Mouse (Mus musculus) kidney, adult 2 months (tissue): ENCODE measurements around the gene Tsacc. TPM values are rescaled to one million over a fixed set of nuclear protein-coding genes. Genes with fewer than 3 reads are reported as not detected.
A peak's percentile ranks its signal among the peaks of the same experiment; 100 is the strongest.
"Not testable (repeated sequence)": the region's sequence is repeated elsewhere in the genome, so short reads cannot be mapped to it uniquely, and the experiment has no call there.

Source experiments
- DNase-seq: peaks from one replicate; pipeline ENCODE4 v3.0.0; 2021
- H3K27ac ChIP-seq: fragments of 200-500 bp; 2 replicates; pipeline ENCODE4 v1.5.1; 2012; ENCODE audit warnings: low read depth, low read length, control low read depth, inconsistent platforms; ENCODE audit not compliant: insufficient read depth
- H3K27me3 ChIP-seq: fragments of 200-500 bp; replicated peaks from 2 replicates; pipeline ENCODE4 v1.6.1; 2012; ENCODE audit warnings: mild to moderate bottlenecking, moderate library complexity, low read length, inconsistent platforms; ENCODE audit not compliant: control insufficient read depth, insufficient read depth
- H3K36me3 ChIP-seq: fragments of 200-500 bp; 2 replicates; pipeline ENCODE4 v1.6.1; 2012; ENCODE audit warnings: mild to moderate bottlenecking, moderate library complexity, low read length, inconsistent platforms; ENCODE audit not compliant: control insufficient read depth, insufficient read depth
- H3K4me1 ChIP-seq: fragments of 200-500 bp; 2 replicates; pipeline ENCODE4 v1.6.1; 2011; ENCODE audit warnings: low read length; ENCODE audit not compliant: control insufficient read depth, insufficient read depth
- H3K4me3 ChIP-seq: fragments of 200-500 bp; 2 replicates; pipeline ENCODE4 v1.5.1; 2011; ENCODE audit warnings: mild to moderate bottlenecking, low read depth, low read length, control low read depth; ENCODE audit not compliant: insufficient read depth
- CTCF ChIP-seq: fragments of 200-500 bp; conservative IDR thresholded peaks from 2 replicates; pipeline ENCODE4 v1.5.1; 2011; ENCODE audit warnings: low read depth, mild to moderate bottlenecking, control low read depth, low read length, moderate library complexity, mixed read lengths; ENCODE audit not compliant: insufficient read depth, insufficient read length
- POLR2A ChIP-seq: fragments of 200-500 bp; IDR thresholded peaks from one replicate; pipeline ENCODE4 v1.6.1; 2011; ENCODE audit warnings: low read depth, low read length, control low read depth
- WGBS: fragments of 180-500 bp; shearing (Covaris S2); methylation state at CpG from one replicate; pipeline ENCODE4 v1.1.7; 2018; 5-methylcytosine and 5-hydroxymethylcytosine counted together
- polyA plus RNA-seq: library from polyadenylated mRNA; depleted of rRNA; stranded (reverse); fragments of >200 nt; gene quantifications from 2 replicates; pipeline ENCODE4 v1.2.3, GENCODE M21; 2012

Gene Tsacc
- polyA plus RNA-seq, 1 experiment: 5.7 TPM

GRCm38 (mm10) chr3:88296110-88296560, 664 bp downstream of the Tsacc start:
- TF ChIP-seq CTCF: no peak
- no peak for TF ChIP-seq POLR2A
- DNase-seq: no peak
- no peak overlapping the region for H3K27ac ChIP-seq
- peaks cover 6% of the 10 kb centered on the region; the same call in 1 of the 2 replicates for H3K4me1 ChIP-seq
- H3K27me3 ChIP-seq: no peaks in the 10 kb centered on the region
- 2% methylated on average over 12 of the region's 12 CpGs for WGBS
- H3K36me3 ChIP-seq: peaks cover 7% of the 10 kb centered on the region
- H3K4me3 ChIP-seq: peak overlapping the region; percentile 74

- H3K27ac ChIP-seq: not testable (repeated sequence)
Observed at GRCm38 (mm10) chr3:88295272-88295671, 1.5 kb downstream of the Tsacc start.

GRCm38 (mm10) chr3:88291970-88292369, 4.8 kb downstream of the Tsacc start:
- H3K4me1 ChIP-seq: peaks cover 3% of the 10 kb centered on the region; the same call in 1 of the 2 replicates
- TF ChIP-seq CTCF: peak; percentile 47
- TF ChIP-seq POLR2A: no peak
- no peak overlapping the region for H3K4me3 ChIP-seq
- no peak overlapping the region for H3K27ac ChIP-seq
- H3K27me3 ChIP-seq: no peaks in the 10 kb centered on the region
- no peaks in the 10 kb centered on the region for H3K36me3 ChIP-seq
- peak; percentile 34 for DNase-seq
- WGBS: 32% methylated on average over 4 of the region's 4 CpGs

More at GRCm38 (mm10) chr3:88295272-88295671, 1.5 kb downstream of the Tsacc start:
- not testable (repeated sequence) for H3K4me3 ChIP-seq, H3K27me3 ChIP-seq, H3K4me1 ChIP-seq, H3K36me3 ChIP-seq, DNase-seq
- 38% methylated on average over 1 of the region's 1 CpGs for WGBS

- H3K27ac ChIP-seq, H3K4me1 ChIP-seq, H3K36me3 ChIP-seq, H3K27me3 ChIP-seq, DNase-seq, H3K4me3 ChIP-seq: not testable (repeated sequence)
- WGBS: 90% methylated on average over 10 of the region's 10 CpGs
Observed at GRCm38 (mm10) chr3:88288133-88288713, 8.6 kb downstream of the Tsacc start.

- TF ChIP-seq CTCF (no peak), POLR2A (no peak)
- no peaks in the 10 kb centered on the region for H3K36me3 ChIP-seq
- no peak for DNase-seq
- H3K27me3 ChIP-seq: no peaks in the 10 kb centered on the region
- no peak within 1 kb of the TSS for H3K4me3 ChIP-seq
- no peaks in the 10 kb centered on the region for H3K4me1 ChIP-seq
- 97% methylated on average over 4 of the region's 4 CpGs for WGBS
- no peak within 1 kb of the TSS for H3K27ac ChIP-seq
Observed at GRCm38 (mm10) chr3:88287110-88287509, 9.7 kb downstream of the Tsacc start, which contains the start of gene Gm38392. TSS of gene Gm38392 (minus strand) at chr3:88287210.

GRCm38 (mm10) chr3:88285565-88285895, 11.3 kb downstream of the Tsacc start:
- H3K27me3 ChIP-seq, H3K36me3 ChIP-seq, H3K4me1 ChIP-seq, H3K27ac ChIP-seq, DNase-seq, H3K4me3 ChIP-seq: not testable (repeated sequence)
- WGBS: 71% methylated on average over 2 of the region's 2 CpGs

- 96% methylated on average over 14 of the region's 14 CpGs for WGBS
- H3K27me3 ChIP-seq, H3K36me3 ChIP-seq, DNase-seq, H3K4me1 ChIP-seq, H3K27ac ChIP-seq, H3K4me3 ChIP-seq: not testable (repeated sequence)
Observed at GRCm38 (mm10) chr3:88284815-88285564, 11.8 kb downstream of the Tsacc start.

GRCm38 (mm10) chr3:88281141-88281916, 15.5 kb downstream of the Tsacc start:
- H3K4me3 ChIP-seq, H3K4me1 ChIP-seq, DNase-seq, H3K36me3 ChIP-seq, H3K27me3 ChIP-seq, H3K27ac ChIP-seq: not testable (repeated sequence)
- 78% methylated on average over 11 of the region's 11 CpGs for whole genome bisulfite sequencing
